Mouse (Mus musculus) adrenal gland, adult 8-10 months (tissue): Measurements from ENCODE around the gene Mkrn2. TPM values are rescaled to one million over a fixed set of nuclear protein-coding genes. Genes with fewer than 3 reads are reported as not detected.
A peak's percentile ranks its signal among the peaks of the same experiment; 100 is the strongest.

Experiments used
- DNase-seq: peaks from one replicate; pipeline ENCODE4 v3.0.0; 2022
- total RNA-seq, 4 experiments: library from RNA; stranded (reverse); gene quantifications; 2 replicates each; pipeline ENCODE4 v1.2.4; 2022

Mkrn2 gene
- total RNA-seq, result 10 to 100 TPM; 37.8 to 44.7 (median 42.6) TPM

DNA sequence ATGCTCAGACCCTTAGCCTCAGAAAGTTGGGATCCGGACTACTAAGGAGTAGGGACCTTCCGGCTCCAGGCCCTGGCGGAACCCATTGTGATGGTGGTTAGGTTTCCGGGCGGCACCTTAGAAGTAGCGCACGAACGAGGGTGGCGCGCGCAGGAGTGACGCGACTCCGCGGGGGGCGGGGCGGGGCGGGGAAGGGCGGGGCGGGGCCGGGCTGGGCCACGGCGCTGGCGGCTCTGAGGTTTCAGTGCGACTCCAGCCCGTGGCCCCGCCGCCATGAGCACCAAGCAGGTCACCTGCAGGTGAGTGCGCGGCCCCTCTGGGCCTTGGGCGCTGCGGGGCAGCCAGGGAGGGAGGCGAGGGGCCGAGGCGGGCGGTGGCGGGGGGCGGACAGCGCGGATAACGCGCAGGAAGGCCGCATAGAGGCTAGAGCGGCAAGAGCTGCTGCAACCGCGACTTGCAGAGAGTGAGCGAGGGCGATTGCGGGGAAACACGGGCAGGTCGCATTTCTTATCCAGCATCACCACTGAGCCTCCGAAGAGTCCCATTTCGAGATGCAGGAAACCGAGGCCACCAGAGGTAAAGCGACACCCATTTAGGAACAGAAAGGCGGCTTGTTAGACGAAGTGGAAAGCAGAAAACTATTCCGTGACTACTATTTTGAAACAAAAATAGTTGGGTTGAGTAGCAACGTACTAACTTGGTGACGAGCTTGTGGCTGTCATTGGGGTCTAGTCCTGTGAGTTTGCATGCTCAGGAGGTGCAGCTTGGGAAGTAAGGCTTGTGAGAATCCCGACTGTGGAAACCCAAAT is at the start of gene Mkrn2:
TSS of gene Mkrn2 (plus strand) at position 188 of the 809 bp plus-strand sequence.
- DNase-seq, result peak; percentile 58

DNA sequence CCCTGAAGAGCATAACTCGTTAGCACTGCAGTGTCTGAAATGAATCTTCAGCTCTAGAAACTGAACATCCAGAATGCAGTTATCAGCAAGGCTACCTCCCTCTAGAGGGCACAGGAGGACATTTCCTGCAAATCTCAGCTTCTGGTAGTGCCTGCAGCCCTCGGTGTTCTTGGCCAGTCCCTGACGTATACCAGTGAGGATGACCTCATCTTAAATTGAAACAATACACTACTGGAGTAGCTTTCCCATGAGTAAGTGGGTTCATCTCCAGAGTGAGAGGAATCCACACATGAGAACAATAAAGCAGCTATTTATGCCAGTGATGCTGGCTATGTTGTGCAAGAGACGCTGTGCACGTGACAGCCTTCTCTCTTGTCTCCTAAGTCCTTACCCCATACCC is 46.2 kb upstream of the Mkrn2 start:
- DNase-seq, result no peak

DNA sequence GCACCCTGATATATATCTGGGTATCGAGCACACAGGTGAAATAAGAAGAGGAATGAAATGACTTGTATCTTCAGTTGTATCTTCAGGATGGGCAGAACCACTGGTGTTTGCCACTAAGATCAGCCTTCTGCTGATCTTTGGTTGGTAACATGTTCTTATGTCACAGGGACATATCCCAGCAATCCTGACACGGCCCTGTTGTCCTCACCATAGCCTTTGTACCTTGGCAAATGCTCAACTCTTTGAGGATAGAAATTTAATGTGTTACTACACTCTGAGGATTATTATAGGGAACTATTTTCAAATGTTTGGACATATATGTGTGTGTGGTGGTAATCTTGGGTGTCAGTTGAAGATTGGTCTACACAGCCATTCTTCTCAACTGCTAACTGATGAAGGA is 43.5 kb upstream of the Mkrn2 start:
- DNase-seq, result no peak

DNA sequence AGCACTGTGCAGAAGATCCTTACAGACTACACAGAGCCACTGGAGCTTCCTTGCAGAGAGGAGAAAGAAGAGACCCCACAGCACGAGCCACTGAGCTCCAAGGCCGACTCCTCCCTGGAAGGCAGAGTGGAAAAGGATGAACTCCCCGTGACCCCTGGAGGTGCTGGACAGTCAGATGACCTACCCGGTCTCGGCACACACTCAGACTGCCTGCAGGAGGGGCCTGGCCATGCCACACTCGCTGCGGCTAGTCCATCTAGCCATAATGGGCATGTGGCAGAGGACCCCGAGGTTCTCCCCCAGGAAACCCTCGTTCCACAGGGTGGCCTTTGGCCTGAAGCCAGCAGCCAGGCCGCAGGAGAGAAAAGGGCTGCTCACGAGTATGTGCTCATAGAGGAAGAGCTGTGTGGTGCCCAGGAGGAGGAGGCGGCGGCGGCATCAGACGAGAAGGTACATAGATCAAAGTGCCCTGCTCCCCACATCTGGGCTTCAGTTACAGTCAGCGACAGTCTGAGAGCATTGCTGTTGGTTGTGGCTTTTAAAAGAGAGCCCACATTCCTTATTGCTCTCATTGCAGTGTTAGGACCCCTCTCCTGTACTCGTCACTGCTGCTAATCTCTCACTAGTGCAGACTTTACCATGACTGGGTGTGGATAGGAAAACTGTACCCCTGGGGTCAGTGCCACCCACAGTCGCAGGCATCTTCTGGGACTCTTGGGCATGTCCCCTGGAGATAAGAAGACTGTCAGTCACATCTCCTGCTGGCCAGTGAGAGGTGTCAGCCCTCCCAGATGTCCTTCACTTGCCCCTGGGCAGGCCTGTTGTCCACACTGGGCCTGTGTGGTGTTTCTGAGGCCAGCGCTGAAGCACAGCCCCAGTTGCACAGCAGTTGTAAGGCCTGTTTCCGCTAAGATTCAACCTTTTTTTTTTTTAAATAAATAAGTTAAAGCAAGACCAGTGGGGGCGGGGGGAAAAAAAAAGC is 41.8 kb upstream of the Mkrn2 start:
- DNase-seq, result no peak

DNA sequence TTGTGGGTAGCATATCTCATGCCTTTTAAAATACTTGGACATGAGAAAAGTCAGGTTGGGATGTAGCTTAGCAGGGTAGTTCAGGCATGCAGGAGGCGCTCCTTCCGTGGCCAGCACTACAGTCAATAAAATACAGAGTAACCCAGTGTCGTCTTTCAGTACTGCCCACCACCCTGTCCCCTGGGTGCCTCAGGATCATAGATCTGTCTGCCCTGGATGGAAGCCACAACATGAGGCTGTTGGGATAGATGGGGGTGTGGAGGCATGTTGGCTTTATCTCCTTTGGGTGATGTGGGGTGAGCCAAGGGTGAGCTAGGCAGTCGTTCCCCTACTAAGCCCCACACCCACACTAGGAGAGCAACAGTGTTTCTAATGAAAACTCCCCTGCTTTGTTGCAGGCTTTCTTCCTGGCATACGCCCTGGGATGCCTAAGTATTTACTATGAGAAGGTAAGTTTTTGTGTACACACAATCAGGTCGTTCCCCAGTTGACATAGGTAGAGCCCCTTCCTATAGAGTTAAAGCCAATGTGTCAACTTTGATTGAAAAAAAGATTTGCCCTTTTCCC is 36.1 kb upstream of the Mkrn2 start:
- DNase-seq, result no peak

DNA sequence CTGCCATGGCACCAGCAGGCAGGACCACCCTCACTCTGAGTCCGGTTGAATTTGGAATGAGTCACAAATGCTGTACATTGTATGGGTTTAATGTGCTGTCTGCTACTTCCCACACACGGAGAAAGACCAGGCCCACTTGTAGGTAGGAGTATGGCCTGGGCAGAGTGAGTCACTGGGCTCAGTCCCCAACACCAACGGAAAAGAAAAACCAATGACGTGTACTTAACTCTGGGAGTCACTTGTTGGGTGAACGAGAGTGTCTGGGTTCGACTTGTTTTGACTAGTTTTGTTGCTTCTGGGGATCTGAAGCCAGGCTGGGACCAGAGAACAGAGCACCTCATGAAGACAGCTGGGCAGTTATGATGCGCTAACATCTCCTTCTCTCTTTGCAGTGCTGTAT is 27.5 kb upstream of the Mkrn2 start:
- DNase-seq, result no peak

DNA sequence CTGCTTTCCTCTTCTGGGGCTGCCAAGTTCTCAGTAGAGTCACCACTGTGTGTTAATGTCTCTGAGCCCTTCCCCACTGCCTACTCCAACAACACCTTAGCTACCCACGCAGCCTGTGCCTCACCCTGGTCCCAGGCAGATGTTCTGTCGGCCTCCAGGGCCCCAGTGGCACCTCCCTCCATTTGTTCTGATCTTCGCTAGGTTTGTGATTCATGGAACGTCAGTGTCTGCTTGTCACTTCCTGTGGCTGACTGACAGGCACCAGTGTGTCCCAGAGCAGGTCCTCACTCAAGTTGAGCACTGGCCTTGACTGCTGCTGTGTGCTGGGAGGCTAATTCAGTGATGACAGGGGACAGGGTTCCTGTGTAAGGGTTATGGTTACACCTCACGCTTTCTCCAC is 24.3 kb upstream of the Mkrn2 start:
- DNase-seq, result no peak

DNA sequence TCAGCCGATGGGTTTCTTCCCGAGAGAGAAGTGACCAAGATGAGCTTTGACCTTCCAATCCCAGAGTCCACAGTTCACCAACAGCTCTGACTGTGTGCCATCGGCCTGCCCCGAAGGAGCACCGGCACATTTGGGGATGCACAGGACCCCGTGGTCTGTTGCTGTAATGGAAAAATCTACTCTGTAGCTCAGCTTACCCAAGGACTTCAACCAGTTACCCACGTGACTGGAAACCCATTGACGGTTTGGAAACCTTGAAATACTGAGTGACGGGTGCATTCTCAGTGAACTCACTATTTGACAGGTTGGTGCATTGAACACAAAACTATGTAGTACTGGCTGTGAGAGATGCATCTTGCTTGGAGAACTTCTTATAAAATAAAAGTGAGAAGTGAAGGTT is 23.8 kb upstream of the Mkrn2 start:
- no peak for DNase-seq

DNA sequence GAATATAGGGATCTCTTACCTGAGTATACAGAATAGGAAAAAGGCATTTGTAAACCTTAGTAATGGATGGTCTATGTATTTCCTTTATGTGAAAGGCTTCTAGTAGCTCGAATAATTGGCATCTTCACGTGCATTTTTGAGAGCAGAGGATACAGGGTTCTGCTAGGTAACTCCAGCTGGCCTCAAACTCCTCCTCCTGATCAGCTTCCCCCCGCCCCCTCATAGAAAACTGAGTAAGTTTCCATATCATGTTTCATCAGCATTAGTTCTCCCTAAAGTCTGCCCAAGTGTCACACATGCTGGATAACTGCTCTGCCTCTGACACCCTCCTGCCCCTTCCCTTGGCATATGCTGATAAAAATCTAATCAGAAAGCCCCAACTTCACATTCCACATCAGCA is 20.9 kb upstream of the Mkrn2 start:
- no peak for DNase-seq

DNA sequence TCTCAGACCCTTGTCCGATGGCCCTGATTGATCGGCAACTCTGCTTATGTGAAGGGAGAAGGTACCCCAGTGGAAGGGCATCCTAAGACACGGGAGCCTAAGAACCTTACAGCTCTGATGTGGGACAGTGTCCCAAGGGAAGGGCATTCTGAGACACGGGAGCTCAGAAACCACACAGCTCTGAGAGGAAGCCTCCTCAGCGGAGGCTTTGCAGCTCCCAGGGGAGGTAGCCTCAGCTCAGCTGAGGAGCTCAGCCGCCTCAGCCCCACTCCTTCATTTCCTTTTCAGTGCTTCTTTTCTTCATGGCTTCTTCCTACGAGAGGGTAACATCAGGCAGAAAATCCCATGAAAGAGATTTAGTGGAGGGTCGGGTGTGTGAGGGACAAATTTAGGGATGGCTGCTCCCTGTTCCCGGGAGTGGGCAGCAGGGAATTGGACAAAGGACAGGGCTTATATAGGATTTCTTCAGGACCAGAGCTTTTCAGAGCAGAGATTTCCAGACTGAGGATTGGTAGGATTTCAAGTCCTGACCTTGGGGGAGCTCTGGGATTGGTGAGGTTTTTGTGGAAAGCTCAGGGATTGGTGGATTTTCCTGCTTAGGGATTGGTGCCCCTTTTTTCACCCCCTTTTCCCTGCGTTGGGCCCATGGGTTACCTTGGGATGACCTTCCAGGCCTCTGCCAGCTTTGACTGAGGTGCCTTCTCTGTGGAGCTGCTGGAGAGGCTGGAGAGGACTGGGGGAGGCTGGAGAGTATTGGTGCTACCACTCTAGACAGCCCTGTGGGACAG is 19.2 kb upstream of the Mkrn2 start:
- no peak for DNase-seq

DNA sequence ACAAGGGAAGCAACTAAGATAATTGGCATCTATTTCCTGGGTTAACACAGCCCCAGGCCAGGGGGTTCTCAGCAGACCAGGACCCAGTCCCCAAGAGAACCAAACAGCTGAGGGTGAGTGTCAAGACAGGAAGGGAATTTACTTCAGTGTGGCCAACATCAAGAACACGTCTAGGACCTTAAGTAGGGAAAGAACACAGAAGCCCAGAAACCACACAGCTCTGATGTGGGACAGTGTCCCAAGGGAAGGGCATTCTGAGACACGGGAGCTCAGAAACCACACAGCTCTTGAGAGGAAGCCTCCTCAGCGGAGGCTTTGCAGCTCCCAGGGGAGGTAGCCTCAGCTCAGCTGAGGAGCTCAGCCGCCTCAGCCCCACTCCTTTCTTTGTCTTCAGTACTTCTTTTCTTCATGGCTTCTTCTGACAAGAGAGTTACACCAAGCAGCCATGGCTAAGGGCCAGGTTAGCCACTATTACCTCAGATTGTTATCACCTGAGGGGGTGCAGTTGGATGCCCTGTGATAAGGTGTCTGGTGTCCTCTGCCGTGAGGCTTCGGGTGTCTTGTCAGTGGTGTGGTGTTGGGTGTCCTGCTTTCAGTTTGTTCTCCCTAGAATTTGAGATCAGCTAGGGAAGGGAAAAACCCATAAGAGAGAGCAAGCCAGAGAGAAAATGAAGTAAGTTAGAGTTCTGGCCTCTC is 18.1 kb upstream of the Mkrn2 start:
- DNase-seq, result no peak

DNA sequence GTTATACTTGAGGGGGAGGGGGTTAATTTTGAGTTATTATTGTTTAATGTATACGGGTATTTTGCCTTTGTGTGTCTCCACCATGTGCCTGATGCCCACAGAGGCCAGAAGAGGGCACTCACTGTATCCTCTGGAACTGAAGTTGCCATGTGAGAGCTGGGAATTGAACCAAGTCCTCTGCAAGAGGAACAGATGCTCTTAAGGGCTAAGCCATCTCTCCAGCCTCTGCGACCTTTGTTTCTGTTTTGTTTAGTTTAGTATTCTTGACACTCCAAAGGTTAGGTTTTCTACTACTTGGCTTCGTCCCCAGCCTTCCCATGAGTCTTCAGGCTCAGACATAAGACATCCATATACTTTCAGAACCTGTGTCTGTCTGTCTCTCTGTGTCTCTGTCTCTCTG is 17.5 kb upstream of the Mkrn2 start:
- DNase-seq, result no peak

DNA sequence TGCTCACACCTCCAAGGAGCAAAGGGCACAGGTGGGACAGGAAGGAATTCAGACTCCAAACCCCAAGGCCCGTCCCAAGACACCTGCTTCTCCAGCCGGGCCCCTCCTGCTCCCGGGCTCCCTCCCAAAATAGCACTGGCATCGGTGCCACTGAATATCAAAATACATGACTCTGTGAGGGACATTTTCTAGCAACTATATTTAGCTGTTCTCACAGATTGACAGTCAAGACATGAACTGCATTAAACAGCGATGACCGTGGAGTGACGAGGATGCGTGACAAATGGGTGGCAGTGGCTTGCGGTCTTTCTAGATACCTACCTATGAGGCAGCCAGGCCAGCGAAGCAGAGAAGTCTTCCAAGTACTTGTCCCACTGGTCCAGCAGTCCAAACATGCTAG is 15.4 kb upstream of the Mkrn2 start:
- DNase-seq, result no peak

DNA sequence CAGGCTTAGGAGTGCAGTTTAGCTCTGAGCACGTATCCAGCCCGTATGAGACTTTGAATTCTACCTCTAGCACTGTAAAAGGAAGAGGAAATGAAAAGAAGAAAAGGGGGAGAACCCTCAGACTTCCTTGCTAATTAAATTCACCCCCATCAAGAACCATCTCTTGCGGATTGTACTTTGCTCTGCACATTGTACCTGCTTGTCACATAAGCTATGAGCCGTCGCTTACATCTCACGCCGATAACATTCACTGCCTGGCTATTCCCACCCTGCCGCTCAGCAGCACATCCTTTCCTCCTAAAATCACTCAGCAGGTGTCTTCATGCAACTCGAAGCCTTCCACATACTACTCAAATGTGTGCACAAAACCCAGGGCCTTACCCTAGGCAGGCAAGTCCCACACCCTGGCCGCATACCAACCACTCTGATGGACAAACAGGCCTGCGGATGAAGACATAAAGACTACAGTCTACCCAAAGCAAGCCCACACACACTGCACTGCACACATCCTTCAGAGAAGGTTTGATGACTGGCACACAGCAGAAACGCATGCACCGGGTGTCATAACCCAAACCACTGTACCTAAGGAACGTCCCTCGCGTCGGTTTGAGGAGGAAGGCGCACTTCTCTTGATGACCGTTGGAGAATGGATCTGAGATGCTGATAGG is 9.9 kb upstream of the Mkrn2 start:
- DNase-seq, result no peak

DNA sequence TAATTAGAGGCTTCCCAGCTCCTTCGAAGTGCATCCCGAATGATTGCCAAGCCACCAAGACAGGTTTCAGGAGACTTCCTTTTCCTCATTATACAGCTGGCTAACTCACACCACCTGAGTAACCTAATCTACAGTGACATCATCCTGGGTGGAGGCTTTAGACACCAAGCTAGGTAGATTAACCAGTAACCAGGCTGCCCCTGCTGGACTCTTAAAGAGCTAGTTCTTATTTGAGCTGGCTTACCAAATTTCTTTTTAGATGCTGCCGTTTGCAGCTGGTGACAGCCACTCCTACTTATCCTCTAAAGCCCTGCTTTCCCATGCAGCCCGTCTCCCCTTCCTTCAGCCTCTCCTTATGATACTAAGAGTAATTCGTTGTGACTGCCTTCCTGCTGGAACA is 9.2 kb upstream of the Mkrn2 start, which contains the start of gene Mkrn2os:
TSS of gene Mkrn2os (minus strand) at position 119 of the 400 bp plus-strand sequence.
- DNase-seq, result no peak

DNA sequence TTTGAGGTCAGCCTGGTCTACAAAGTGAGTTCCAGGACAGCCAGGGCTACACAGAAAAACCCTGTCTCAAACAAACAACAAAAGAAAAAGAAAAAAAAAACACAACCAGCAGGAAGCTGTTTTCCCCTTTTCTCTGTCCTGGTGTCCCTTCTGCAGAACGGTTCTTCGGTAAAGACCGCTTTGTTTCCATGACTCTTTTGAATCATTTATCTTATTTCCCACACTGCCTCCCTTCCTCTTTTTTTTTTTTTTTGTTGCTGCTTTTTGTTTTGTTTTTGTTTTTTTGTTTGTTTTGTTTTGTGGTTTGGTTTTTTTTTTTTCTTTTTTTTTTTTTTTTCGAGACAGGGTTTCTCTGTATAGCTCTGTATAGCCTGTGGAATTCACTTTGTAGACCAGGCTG is 8.4 kb upstream of the Mkrn2 start:
- no peak for DNase-seq

DNA sequence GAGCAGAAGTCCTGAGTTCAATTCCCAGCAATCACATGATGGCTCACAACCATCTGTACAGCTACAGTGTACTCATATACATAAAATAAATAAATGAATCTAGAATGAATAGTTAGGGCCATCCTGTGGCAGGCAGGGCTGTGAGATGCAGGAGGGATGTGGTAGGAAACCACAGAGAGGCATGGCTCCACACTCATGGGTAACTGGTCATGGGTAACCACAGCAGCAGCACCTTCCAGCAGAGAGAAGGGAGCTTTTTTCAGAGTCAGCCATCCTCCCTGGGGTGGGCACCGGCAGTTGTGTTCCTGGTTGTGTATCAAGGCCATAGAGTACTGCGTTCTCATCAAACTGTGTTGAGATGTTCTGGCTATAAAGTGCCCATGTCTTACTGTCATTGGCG is 7.2 kb upstream of the Mkrn2 start:
- DNase-seq, result no peak

DNA sequence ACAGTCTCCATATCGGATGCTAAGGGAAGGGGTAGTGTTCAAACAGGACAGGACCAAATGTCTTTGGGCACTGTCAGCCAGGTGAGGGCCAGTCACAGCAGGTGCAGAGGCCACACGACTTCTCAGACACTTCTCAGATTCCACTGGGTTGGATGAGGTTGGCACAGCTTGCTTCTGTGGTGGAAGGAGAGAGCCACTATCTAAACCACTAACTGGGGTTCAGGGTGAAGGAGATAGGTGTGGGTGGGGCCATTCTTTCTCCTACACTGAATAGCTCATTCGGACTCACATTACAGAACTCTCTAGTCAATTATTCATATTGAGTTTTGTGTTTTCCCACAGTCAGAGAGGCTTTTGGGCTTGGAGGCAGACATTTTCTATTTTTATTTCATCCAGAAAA is 6.0 kb upstream of the Mkrn2 start:
- no peak for DNase-seq

DNA sequence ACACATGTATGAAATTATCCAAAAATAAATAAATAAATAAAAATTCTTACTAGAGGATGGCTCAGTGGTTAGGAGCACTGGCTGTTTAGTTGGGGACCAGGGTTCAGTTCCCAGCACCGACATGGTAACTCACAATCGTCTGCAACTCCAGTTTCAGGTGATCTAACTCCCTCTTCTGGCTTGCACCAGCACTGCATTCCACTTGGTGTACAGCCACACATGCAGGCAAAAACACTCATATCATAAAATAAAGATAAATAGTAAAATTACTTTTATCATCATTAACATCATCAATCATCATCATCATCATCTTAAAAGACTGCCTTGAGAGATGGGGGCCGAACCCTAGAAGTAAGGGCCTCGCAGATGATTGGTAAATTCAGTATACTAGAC is 384 bp upstream of the Mkrn2 start:
- DNase-seq, result no peak

DNA sequence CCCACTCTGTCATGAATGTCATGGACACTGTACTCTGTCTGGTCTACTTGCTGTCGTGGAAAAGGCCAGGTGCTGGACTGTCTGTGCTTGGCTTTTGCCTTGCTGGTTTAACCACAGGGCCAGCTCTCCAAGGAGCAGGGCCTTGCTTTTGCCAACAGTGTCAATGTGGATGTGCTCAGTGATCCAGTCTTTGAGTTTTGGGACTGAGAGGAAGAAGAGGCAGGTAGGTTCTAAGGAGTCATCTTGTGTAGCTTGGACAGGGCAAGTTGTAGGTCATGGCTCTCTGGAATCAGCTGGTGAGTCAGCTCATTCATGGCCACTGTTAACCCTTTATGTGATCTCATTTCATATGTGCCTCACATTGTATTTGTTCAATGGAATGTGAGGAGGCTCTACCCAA is 4.8 kb downstream of the Mkrn2 start:
- peak; percentile 35 for DNase-seq

DNA sequence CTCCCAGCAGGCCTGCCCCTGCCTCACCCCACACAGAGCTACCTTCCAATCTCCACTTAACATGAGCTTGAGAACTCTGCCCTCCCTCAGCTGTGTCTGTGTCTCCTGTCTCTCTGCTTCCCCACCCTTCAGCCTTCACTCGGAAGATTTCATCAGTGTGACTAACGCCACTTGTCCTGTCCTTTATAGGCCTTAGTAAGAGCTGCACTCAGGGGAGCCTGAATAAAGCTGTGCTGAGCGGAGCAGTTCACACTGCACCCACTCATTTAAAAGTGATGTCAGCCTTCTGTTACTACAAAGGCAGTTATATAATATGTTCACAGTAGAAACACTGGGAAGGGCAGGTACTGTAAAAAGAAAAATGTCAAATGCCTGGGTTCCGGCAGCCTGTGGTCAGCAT is 5.7 kb downstream of the Mkrn2 start:
- peak; percentile 69 for DNase-seq
